Mouse (Mus musculus): ENCODE data around the gene Zbtb9.

Zbtb9 gene

DNA sequence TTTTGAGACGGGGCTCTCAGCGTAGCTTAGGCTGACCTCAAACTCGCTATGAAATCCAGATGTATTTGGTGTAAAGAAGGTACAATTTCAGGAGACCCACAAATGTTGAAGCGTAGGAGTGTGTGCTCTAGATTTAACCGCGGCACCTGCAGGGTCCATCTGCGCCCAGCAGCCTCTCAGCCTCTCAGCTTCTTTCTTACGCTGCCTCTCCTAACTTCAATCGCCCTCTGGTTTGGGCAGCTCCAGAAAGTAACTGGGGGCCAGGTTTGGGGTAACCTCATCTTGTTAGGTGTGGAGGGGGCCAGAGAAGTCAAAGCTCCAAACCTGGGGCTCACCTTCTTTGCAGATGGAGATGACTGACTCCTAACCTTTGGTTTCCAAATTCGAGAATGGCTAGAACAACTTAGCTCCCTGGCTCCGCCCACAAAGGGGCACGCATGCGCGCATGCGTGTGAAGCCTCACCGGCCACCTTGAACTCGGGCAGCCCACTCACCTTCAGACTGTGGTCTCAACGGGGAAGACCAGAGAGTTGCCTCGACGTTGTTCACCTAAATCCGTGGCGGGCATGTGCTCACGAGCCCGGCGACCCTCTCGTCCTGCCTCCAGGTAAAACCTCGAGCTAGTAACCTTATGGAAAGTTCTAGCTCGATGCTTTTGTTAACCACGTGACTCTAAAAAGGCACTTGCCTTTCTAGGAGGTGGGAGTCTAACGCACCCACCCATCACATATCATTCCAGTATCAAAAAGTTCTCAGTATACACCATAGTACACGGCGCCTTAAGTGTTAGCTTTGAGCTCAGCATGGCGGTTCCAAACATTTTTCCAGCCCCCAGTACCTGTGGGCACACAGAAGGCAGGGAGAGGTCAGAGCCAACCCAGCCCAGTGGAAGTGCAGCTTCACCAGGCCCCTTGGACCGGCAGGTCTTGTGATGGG, 44.9 kb downstream of the Zbtb9 start:
- peak; percentile 90 for DNase-seq

DNA sequence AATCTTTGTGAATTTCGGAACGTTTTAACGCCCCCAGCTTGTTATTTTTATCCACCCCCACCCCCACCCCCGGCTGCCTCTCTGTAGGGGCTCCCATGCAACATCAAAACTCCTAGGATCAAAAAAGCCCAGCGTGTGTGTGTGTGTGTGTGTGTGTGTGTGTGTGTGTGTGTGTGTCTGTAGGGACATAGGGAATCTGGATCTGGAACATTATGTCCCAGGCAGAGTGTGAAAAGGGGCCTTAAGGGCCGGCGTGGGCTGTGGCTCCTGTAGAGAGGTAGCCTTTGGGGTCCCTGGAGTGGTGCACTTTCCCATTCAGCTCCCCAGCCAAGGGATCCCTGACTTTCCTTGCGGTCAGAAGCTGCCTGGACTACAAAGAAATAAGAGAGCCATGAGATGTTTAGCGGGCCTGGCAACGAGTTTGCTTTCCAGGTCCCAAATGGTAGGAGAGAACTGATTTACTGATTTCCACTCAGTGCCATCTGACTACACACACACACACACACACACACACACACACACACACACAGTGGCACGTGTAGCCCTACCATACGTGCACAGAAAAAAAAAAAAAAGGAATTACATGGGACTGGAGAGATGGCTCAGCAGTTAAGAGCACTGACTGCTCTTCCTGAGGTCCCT, 45.7 kb downstream of the Zbtb9 start:
- DNase-seq, result no peak

DNA sequence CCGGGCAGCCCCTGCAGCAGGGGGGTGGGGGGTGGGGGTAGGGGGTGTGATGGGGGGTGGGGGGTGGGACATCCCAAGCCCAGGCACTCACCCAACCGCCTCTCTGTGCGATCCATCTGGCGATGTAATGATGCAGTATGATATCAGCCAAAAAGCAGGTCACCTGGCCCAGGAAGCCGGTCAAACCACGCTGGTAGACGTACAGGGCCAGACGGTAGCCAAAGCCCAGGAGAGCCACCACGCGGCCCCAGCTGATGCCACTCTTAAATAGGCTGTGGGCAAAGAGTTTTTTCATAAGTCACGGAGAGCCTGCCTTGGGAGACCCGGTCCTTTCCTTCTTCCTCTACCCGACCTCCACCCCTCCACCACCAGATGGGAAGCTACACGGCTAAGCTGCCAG, 48.1 kb downstream of the Zbtb9 start:
- DNase-seq, result no peak

DNA sequence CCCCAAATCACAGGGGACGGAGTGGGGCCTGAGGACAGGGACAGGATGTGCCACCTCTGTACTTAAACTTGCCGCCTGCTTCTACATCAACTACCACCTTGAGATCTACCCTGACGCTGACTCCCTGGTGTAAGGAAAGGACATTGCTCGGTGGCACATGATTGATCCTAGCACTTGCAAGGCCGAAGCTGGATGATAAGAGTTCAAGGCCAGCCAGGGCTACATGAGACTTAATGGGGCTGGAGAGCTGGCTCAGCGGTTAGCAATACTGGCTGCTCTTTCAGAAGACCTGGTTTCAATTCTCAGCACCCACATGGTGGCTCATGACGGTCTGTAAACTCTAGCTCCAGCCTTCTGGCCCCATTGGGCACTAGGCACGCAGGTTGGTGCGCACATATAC, 48.8 kb downstream of the Zbtb9 start:
- no peak for DNase-seq

DNA sequence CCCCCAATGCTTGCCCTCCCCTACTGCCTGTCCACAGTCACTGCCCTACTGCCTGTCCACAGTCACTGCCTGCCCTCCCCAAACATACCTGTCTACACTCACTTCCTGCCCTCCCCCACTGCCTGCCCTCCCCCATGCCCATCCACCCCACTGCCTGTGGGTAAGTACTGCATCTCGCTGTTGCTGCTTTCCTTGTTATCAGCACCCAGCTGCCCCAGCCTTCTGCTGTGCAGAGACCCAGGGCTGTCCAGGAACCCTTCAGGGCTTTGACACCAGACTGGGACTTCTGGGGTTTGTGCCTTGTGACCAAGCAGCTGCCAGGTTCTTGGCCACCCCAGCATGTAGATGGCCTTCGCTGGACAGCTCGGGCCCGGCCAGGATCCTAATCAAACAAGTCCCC, 50.4 kb downstream of the Zbtb9 start:
- no peak for DNase-seq

DNA sequence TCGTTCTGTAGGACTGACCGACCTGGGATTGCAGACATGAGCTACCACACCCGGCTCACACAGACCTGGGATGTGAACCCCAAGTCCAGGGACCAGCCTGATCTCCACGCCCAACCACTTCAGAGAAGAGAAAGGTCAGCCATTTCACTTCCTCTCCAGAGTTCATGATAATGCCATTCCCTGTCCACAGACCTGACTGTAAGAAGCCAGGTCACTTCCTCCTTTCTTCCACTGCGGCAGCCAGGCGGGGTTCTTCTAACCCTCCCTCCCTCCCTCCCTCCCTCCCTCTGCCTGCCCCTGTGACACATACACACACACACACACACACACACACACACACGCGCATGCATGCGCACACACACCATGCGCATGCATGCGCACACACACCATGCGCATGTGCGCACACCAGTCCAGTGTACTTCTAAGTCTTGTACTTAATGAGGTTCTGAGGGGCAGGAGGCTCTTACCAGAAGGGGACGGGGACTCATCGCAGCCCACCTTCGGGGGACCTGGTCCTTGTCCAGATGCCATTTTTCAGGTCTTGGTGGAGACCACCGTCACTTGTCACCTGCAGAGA, 52.4 kb downstream of the Zbtb9 start:
- DNase-seq, result no peak

DNA sequence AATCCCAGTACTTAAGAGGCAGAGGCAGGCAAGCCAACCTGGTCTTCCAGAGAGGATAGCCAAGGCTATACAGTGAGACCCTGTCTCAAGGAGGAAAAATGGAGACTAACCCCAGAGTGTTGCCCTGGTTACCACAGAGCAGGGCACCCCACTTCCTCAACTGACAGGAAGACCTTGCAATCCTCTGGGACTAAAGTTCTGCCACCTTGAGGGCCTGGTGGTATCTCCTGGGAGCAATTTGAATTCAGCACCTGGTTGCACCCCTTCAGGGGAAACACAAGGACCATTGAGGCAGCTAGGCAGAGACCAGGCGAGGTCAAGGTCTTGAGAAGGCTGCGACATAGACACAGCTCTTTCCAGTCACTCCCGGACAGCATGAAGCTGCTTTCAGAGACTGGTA, 53.0 kb downstream of the Zbtb9 start:
- no peak for DNase-seq

DNA sequence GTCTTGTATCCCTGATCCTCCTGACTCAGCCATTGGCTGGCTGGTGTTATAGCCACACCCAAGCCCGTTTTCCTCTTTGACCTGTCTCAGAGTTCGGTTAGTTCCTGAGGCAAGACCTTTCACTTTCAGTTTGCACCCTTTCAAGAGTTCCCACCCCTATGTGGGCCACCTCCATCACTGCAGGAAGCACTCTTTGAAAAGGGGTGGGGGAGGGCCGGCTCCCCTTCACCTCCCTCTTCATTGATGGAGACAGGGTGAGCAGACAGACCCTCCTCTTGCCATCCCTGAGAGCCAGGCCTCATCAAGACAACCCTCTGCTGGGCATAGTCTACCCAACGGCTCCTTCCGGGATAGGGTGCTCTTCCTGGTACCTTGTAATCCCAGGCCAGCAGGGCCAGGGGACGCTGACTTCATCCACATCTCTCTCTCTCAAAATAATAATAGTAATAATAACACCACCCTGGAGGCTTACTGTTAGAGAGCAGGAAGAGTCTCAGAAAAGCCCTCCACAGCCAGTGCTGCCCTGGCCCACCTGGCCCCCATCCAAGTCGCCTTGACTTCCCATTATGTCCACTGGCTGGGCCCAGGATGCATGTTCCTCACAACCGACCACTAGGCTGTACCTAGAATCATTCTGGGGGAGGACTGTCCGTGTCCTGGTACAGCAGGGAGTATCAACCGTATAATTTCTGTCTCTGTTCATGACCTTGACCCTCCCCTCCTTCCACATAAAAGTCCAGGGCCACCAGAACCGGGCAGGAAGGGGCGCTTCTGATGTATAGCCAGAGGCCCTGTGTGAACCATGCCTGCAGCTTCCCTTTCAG, 54.7 kb downstream of the Zbtb9 start:
- no peak for DNase-seq

DNA sequence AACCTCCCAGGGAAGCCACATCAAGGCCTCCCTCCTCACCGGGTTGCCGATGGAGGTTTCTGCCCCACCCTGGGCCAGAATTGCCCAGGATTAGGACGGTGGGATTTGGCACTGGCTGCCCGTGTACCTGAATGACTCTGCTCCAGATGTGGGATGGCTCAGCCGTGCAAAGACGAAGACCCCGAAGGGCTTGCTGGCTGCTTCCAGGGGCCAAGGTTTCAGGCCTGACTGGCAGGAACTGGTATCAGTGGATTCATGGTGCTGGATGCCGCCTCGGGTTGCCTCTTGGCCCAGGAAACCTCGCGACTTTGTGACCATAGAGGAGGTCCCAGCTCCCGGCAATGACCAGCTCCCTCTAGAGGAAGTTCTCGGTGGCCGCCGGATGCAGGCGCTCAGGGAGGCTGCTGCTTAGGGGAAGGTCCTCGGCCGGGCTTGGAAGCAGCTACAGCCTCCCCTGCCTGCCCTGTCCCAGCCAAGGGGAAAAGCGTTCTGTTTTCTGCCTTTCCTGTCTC, 55.4 kb downstream of the Zbtb9 start:
- peak; percentile 94 for DNase-seq

DNA sequence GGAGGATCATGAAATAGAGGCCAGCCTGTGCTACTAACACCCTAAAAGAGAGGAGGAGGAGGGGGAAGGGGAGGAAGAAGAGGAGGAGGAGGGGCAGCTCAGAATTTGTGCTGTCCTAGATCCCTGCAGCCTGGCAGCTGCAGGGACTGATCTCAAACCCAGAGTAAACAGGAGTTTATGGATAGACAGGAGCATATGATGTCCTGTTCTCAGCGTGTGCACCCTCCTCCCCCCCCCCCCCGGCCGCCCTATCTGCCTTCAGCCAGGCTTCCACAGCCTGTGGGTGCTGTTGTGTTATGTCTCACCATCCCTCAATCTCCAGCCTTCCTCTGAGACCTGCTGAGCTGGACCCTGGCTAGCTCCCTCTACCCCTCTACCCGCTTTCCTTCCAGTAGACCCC, 55.9 kb downstream of the Zbtb9 start, which contains the start of gene Bak1:
Bak1 (minus strand) TSS at position 101 of the 400 bp plus-strand sequence.
- no peak for DNase-seq

DNA sequence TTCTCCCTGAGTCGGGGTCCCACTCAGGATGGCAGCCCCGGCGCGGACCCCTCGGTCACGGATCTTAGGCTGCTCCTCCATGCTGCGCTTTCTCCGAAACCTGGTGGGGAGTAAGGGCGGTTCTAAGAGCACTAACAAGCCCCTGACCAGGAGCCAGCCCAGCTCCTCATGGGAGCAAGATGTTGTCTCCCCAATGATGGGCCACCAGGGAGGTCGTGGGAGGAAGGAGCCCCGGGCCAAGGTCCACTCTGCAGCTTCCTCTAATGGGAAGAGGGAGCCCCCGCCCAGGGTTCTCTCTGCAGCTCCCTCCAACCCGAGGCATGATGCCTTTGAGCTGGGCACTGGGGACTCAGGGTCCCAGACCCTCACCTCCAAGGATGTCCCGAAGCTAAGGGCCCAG, 56.5 kb downstream of the Zbtb9 start:
- no peak for DNase-seq

DNA sequence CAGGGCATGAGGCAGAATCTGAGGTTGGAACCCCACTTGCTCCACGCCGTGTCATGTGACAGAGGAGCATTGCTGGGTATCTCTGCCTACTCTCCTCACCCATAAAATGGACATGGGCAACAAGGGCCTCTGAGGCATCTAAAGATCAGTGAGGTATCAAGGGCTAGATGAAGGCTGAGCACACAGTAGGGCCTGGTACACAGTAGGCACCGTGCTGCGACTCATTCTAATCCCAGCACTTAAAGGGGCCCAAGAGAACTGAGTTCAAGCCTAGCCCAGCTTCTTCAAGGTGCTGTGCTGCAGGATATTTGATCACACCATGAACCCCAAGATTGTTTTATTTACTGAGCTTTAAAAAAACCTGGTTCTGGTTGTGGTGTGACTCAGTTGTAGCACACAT, 57.9 kb downstream of the Zbtb9 start:
- no peak for DNase-seq

DNA sequence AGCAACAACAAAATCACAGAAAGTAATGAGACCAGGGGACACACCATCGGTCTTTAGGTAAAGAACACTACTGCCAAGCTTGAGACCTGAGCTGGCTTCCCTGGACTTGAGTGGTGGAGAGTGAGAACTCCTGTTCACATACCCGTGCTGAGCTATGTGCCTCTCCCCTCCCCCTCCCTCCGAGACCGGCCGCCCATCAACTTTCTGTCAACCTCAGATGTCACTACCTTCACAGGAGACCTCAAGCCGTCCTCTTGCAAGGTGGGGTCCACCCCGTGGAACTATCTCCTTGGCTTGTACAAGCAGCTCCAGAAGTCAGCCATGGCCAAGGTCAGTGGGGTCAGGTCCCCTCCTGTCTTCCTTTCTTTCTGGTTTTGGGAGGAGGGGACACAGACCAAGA, 59.4 kb downstream of the Zbtb9 start:
- DNase-seq, result no peak

DNA sequence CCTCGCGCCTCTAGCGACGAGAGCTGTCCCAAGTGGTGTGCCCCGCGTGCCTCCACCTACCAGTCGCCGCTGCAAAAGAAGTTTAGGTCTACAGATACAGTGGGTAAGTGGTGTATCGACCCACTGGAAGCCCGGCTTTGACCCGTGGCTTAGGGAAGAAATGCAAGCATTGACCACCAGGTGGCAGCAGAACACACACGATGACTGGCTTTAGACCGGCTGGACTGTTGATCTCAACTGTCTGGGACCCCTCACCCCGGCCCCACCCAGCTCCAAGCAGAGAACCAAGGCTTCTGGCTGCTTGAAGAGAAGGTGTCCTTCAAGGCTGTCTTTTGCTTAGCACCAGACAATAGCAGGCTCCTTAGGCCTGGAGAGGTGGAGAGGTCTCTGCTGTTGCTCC, 59.9 kb downstream of the Zbtb9 start:
- peak; percentile 89 for DNase-seq

DNA sequence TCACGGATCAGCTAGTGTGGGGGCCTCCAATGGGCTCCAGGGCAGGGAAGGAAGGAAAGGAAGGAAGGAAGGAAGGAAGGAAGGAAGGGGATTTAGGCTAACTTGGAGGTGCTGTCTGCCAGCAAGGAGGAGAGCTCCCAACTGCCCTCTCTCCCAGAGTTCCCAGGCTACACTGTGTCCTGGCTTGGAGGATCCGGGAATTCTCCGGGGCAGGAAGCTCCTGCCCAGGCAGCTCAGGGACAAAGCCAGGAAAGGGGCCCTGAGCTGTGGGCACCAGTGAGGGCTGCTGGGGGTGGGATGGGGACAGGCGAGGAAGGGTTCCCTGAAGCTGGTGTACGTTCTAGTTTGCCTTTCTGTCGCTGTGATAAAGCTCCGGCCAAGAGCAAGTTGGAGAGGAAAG, 63.5 kb downstream of the Zbtb9 start:
- peak; percentile 49 for DNase-seq

DNA sequence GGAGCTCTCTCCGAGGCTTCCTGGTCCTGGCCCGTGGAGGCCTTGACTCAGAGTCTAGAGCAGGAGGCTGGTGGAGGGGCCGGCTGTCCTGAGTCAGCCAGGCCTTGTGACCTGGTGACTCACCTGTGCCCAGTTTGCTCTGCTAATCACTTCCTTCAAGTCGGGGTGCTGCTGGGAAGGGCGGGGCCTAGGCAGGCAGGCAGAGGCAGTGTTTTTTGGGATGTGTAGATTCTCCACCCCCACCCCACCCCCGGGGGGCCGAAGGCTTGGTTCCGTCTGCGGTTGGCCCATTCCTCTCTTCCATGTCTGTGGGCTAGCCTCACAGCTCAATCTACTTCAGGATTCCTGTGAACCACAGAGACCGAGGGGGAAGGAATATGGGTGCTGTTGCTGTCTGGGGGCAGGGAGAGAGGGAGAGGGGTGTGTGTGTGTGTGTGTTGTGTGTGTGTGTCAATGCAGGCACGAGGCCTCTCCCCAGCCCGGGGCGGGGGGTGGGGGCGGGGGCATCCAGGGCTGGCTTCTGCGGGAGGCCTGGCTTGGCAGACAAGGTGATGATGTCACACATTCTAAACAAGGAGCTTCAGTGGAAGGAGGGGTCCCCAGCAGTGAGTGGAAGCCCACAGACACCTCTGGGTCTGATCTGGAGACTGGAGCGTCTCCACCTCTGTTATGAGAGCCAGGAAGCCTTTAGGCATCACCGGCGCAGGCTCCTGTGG, 65.5 kb downstream of the Zbtb9 start:
- DNase-seq, result no peak

DNA sequence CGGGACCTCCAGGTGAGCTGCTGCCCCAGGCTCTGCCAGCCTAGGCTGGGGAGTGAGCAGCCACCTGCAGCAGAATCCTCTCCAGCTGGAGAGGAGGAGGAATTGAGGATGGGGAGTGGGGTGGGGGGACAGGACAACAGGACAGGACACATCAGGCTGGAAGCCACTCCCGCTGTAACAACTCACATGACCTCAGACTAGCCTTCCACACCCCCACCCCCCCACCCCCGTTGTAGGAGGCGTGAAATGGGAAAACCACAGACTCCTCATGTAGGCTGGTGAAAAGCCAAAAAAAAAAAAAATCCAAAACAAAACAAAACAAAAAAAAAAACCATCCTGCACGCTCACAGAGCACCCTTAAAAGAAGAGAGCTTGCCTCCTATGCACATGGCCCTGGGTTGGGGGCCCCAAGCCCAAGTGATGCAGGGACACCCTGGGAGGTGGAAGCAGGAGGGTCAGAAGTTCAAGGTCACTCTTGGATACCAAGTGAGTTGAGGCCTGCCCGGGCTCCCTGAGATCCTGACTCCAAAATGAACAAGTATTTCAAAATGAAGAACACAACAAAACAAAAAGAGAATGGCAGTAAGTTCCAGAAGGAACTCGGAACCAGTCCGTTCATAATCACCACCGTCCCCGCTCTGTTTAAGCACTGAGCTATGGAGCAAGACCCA, 66.6 kb downstream of the Zbtb9 start:
- DNase-seq, result no peak

DNA sequence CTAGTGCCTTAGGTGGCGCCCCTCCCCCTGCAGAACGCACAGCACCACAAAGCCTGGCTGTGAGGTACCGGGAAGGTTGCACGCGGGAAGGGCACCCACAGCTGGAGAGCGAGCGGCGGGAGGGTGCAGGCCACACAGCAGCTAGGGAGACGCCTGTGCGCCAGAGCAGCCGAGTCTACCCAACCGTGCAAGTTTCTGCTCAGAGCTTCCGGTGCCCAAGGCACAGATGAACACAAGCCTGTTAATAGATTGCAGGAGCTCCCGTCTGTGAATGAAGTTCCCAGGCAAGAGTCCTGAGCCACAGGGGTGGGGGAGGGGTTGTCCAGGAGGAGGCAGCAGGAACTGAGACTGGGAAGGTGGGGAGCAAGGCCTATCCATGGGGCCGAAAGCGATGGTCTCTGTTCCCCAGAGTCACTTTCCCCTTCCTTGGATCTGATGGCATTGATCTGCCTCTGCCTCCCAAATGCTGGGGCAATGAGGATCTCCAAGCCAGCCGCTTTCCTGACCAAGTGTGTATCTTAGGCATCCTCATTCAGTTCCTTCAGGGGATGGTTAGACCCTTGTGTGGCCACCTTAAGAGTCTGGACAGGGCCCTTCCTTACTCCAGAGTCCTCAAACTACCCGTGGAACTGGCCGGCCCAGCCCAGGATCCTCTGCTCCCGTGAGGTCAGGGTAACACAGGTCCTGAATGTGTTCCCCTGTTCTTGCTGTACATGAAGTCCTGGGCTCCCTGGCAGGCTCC, 67.5 kb downstream of the Zbtb9 start:
- DNase-seq, result no peak

DNA sequence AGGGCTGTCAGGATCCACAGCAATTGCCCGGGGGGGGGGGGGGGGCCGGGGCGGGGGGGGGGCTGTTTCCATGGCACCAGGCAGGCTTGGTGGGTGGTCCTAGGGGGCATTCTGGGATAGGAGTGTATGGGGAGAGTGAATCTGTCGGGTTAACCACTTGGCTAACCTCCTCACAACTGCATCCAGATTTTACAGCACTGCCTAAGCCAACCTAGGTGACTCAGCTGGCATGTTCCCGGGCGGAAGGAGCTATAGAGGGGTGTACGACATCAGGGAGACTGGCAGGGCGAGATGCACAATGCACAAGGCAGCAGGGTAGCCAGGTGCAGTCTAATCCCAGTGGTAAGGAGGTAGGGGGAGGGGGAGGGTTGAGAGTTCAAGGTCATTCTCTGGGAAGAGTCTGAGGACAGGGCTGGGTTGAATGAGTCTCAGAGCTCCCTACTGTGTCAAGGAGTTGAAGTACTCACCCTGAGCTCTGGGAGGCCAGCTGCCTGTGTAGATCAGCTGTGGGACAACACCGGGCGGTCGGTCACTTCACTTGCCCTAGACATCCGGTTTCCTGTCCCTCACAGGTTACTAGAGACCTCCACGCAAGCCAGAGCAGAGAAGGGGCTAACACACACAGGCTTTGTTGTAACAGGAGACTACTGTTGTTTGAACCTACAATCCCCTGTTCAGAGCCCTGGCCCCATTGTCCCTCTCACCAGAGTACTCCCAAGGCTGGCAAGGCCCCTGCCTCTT, 68.2 kb downstream of the Zbtb9 start:
- DNase-seq, result no peak

DNA sequence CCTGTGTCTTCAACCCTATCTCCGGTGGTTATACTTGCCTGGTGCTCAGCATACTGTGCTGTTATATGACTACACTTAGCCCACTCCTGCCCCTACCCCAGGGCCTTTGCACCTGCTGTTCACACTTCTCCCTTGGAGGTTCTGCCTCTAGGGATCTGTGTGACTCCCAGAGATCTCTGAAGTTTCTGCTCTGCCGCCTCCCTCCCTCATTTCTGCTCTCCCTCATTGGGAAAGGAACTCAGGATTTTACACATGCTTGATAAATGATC, 68.8 kb downstream of the Zbtb9 start:
- no peak for DNase-seq

Data from lung, postnatal 14 days (tissue).